Mouse (Mus musculus) thymus, adult 2 months (tissue): ENCODE data around the gene Klhdc9.

ENCODE experiments used
- CTCF ChIP-seq: fragments of 200-500 bp; IDR thresholded peaks from 2 replicates; pipeline ENCODE4 v1.5.1; 2012; ENCODE audit warnings: mild to moderate bottlenecking, control low read depth, low read length, moderate library complexity, borderline replicate concordance; ENCODE audit not compliant: control insufficient read depth, poor library complexity, insufficient read depth; ENCODE audit errors: extremely low read depth
- POLR2A ChIP-seq: fragments of 200-500 bp; IDR thresholded peaks from 2 replicates; pipeline ENCODE4 v1.6.1; 2012; ENCODE audit warnings: mild to moderate bottlenecking, low read length, control low read depth, moderate library complexity; ENCODE audit not compliant: control insufficient read depth, poor library complexity, insufficient read depth; ENCODE audit errors: extremely low read depth

DNA sequence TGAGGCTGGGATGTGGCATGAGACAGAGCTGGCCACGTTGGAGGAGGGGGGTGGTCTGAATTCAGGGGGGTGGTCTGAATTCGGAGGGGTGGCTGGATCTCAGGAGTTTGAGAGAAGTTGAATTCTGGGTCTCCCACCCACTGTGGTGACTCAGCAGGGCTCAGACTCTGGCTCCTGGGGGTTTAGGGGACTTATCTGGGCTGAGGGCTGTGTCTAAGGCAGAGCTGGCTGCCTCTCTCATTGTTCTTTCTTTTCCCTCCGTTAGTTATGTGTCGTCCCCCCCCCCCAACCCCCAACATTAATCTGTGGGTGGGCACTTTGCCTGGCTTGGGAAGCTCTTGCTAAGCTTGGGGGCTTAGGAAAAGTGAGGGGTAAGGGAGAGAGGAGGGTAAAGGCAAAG, 13.3 kb upstream of the Klhdc9 start:
- TF ChIP-seq CTCF: no peak
- no peak for TF ChIP-seq POLR2A
